Mouse (Mus musculus) yolk sac, embryonic 10.5 days (tissue): ENCODE results near the gene Scarb1.

Experiments
- DNase-seq: peaks from one replicate; pipeline ENCODE4 v3.0.0-alpha.2; 2017; ENCODE audit warnings: low spot score

The Scarb1 gene

DNA sequence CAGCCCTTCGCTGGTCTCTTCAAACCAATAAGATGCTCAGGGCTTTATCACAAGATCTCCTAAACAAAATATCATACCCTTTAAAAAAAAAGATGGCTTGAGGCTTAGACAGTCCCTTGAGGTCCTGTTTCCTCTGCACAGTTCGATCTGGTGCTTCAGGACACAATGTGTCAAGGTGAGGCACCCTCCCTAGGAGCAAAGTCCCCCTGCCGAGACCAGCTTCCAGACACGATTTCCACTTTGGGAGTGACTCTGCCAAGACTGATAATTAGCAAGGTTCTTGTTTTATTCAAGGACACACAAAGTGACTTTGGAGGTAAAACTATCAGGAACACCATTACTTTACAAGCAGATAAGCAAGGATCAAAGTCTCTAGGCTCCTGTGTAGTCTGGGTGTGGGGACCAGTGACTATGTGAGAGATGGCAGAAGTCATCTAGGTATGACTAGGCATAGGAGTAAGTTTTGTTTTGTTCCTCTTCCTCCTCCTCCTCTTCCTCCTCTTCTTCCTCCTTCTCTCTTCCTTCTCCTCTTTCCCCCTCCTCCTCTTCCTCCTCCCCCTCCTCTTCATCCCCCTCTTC, 24.0 kb upstream of the Scarb1 start:
- peak; percentile 32 for DNase-seq

DNA sequence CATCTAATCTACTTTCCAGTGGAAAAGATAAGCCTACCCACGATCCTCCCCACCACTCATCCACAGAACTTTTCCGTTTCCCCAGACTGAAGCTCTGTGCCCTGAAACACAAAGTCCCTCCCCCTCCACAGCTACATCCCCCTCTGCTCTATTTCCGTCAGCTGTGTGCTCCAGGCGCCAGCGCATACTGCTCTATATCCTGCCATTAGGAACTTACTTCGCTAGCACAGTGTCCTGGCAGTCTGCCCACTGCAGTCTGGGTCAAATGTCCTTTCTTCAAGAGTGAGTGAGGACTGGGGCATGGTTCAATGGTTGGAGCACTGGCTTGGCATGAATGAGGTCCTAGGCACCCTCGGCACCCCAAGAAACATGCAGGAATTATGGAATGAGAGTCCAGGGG, 23.0 kb upstream of the Scarb1 start:
- DNase-seq = no peak

DNA sequence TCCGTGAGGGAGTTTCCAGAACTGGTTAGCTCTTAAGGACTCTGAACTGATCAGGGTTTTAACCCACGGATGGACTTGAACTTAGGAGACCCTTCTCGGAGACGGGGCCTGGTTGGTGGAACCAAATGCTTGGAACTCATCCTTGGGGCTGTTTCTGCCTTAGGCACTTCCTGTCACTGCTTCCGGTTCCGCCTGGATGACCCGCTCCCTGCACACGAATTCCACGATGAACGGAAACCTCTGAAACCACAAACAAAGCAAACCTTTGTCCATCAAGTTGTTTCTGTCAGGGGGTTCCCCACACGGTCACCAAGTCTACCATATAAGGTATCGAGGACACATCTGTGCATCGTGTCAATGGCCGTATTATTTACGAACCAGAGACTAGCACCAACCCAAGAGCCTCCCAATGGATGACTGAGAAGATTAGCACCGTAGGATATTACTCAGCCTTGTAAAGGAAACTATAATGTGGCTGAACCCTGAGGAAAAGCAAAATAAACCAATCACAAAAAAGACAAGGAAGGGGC, 20.2 kb upstream of the Scarb1 start:
- no peak for DNase-seq

DNA sequence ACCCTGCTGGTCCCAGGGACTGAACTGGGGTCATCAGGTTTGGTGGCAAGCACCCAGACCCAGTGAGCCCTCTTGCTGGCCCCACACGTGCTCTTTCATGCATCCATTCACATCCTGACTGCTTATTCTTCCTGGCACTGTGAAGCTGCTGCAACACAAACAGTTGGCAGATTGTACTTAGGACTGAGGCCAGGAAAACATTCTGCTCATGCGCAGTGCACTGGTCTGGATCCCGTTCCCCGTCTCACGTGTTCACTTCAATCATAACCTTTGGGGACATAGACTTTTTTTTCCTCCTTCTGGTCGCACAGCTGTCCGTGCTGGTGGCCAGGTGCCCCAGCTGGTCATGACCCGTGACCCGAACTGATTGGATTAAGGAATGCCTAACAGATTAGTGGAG, 19.7 kb upstream of the Scarb1 start:
- DNase-seq = no peak

DNA sequence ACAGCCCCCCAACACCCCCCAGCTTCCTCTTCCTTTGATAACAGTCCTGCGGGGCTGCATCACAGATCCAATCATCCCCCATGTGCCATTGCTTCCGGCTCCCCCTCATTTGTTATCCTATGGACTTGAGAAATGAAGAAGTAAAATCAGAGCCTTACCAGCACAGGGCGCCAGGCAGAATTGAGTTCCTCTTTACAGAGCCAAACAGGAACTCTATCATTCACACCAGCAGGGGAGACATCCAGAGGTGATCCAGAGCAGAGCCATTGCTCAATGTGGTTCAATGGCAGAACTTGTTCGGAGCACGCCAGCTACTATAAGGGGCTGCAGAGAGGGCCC, 17.3 kb upstream of the Scarb1 start:
- DNase-seq = no peak

DNA sequence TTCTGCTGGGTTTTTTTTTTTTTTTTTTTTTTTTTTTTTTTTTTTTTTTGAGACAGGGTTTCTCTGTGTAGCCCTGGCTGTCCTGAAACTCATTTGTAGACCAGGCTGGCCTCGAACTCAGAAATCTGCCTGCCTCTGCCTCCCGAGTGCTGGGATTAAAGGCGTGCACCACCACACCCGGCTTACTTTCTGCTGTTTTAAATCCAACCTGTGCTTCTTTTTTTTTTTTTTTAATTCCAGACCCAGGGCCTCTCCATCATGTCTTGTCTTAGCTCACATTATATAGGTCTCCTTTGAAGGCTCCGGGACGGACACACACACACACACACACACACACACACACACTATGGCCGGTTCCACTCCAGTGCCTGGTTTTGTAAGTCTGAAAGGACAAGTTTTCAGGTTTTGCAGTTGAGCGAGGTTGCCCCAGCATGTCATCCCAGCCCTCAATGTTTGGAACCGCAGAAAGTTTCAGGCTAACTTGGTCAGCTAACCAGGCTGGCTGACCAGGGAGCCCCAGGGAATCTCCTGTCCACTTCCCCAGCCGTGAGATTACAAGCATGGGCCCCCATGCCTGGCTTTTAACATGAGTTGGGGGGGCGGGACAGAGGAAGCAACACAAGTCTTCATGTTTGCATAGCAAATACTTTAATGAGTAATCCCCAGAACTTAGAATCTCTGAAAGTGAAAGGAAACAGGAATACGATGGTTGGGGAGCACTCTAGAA, 16.8 kb upstream of the Scarb1 start:
- no peak for DNase-seq

DNA sequence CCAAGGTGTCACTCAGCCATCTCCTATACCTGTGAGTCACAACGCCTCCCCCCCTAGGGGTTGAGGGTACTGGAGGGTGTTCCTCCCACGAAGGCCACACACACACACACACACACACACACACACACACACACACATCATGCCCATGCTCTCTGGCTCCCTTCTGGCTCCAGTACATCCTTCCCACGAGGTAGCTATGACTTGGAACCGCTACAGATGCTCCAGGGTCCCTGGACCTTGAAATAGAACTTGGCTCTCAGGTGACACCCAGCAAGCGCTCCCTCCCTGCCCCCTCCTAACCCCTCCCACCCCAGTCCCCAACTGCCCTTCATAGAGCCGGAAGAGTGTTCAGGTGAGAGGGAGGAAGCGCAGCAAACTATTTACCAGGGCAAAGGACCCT, 14.8 kb upstream of the Scarb1 start:
- peak; percentile 52 for DNase-seq

DNA sequence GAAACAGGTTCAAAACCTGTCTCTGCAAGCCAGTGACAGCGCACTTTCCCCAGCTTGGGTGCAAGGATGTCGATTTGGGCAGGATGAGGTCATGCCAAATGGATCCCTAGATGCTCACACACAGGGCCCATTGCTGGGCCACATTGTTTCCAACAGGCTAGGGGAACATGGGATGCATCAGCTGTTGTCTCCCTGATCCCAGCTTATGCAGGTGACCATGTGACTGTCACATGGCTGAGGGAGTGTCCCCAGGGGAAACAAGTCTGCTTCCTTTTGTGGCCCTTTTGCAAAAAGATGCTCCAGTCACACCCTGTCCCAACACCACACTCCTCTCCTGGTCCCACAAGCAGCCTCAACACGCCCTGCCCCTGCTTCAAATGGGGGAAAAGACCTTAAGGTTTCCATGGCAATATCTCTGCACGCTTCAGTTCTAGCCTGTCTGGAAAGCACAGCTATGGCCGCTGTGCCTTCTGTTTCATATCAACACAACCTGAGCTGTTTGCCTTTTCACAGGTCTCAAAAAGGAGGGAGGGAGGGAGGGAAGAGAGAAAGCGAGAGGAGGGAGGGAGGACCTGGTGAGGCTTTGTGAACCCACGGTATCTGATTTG, 14.1 kb upstream of the Scarb1 start:
- DNase-seq = no peak

DNA sequence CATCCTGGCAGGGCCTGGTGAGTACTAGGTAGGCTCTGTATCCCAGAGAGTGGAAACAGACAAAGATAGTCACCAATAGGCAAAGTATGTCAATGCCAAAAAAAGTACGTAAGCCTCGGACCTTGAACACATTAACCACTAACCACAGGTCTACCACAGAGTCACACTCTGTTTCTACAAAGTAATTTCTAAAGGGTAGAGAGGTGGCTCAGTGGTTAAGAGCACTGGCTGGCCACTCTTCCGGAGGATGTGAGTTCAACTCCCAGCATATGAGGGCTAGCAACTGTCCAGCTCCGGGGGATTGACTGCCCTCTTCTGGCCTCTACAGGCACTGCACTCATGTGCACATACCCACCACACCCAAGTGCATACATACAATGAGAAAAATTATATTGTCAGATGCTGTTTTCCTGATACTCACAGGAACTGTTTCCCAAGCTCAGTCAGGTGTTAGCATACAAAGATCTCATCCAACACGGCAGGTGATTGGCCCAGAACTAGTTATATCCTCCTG, 11.9 kb upstream of the Scarb1 start:
- no peak for DNase-seq

DNA sequence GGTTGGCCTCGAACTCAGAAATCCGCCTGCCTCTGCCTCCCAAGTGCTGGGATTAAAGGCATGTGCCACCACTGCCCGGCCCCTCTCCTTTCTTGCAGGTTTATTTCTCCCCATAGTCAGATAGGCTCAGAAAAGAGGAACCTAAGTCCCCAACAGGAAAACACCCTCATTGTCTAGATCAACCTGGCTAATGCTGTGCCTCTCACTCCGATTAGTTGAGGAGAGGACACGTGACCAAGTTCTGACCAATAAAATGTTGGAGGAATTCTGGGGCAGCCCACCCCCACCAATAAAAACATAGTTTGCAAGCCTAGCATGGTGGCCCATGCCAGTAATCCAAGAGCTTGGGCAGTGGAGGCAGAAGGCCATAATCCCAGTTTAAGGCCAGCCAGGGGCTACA, 11.0 kb upstream of the Scarb1 start:
- no peak for DNase-seq

DNA sequence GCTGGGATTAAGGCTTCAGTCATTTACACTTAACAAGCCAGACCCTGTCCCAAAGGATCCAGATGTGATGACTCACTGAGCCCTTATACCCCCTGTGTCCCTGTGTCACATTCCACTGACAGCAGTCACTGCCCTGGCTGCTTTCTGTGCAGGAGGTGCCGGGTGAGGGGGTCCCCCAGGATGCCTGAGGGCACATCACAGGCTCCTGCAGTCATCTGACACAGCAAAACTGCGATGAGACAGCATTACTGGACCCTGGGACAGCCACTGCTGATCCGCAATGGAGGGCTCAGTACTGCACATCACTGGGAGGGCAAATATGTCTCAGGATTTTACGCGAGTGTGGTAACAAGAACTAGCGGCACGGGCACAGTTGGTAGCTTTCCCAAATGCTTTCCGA, 10.2 kb upstream of the Scarb1 start:
- DNase-seq = no peak

DNA sequence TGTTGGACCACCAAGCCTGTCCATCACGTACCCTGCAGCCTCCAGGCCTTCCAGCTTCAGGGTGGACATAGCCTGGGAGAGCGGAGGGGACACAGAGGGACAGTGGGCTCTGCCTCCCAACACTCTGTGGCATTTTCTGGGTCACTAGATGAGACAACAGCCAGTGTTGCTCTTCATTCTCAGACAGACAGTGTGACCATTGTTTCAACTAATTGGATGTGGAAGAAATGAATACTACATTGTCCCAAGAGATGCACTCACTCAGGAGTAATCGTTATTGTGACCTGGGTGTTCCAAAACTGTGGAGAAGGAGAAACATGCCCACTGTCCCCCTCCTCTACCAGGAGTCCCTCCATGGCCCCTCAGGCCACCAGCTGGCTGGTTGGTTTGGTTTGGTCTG, 8.5 kb upstream of the Scarb1 start:
- no peak for DNase-seq

DNA sequence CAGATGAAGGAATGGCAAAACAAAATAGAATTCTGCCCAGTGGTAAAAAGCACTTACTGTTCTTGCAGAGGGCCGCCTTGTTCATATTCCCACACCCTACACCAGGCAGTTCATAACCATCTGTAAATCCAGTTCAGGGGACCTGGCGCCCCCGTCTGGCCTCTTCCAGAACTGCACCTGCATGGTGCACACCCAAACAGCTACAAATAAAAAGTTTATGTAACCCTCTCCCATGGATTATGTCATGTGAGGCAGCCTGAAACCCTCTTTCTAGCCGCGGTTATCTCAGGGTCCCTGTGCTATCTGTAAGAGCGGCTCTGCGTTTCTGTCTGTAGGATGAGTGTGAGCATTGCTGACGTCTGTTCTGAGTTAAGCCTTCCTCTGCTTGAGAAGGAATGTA, 7.6 kb upstream of the Scarb1 start:
- DNase-seq = peak; percentile 59

DNA sequence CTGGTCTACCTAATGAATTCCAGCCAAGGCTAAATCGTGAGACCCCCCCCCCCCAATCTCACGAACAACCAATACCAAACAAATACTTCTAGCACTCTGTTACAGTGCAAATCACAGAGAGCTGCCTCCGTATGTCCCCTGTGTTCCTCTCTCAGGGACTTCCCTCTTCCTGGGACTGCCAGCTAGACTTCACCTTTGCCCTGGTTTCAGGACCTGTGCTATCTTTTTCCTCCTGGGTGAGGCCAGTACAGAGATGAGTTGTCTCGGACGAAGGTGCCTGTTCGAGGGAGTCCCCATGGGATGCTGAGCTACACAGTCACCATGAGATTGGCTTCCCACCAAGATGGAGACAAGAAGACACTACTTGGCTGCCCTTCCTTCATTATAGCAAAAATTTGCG, 7.2 kb upstream of the Scarb1 start:
- no peak for DNase-seq

DNA sequence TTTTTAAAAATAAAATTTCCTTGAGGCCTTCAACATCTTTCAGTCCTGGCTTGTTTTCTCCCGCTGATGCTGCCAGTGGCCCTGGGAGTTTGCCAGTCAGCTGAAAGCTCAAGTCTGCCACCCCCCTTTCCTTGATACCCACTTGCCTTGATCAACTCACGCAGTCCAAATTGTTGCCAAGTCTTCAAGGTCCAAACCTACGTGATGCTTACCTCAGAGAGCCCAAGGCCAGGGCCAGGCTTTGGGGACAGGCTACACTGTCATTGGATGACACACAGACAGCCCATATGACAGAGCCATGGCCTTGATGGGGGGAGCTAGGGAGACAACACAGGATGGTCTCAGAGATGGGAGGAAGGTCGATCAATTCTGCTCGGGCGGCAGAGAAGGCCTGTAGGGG, 3.4 kb upstream of the Scarb1 start:
- DNase-seq = no peak

DNA sequence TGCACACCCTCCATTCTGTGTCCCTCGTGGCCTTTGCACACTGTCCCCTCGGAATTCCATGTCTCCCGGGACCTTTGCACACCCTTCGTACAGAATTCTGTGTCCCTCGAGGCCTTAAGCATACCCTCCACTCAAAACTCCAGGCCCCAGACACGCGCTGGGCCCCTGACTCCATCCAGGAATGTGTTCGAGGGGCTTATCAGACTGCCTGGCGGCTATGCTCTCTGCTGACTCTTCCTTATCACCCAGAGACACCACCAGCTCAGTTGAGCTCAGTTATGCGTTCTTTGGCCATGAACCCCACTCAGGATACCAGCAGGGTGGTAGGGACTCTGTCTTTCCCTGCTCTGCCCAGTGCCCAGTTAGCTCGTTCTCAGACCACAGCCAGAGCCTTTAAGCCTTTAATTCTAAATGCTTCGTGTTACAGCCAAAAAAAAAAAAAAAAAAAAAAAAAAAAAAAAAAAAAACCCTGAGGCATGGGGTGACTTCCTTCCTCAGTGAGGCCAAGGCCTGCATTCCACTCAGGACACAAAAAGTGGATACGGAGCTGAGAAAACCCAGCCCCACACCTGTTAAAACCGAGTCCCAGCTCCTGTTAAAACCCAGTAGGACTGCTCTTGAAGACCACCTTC, 681 bp upstream of the Scarb1 start:
- no peak for DNase-seq

DNA sequence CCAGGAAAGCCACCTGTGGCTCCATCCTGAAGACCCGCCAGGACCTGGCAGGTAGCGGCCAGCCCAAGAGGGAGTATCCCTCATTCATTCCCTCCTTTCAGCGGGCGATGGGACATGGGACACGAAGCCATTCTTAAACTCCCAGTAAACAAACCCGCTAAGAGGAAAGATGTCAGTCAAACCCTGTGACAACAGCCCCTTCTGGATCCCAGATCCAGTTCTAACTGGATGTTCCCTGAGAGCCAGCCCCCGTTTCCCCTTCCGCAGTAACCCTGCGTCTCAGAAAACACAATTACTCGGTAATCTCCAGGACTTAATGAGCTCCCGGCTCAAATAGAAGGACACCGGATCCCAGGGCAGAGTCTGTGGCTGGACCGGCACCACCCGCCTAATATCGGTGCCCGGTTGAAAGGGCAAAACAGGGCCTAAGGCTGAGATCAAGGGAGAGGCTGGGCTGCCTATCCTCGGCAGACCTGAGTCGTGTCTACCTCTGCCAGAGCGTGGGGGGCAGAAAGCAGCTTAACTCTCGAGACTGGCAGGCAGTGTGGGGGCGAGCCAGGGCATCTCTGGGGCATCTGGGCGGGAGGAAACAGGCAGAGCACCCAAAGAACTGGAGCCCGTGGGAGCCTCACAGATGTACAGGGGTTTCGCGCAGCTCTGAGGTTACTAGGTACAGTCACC, 903 bp downstream of the Scarb1 start:
- peak; percentile 55 for DNase-seq

DNA sequence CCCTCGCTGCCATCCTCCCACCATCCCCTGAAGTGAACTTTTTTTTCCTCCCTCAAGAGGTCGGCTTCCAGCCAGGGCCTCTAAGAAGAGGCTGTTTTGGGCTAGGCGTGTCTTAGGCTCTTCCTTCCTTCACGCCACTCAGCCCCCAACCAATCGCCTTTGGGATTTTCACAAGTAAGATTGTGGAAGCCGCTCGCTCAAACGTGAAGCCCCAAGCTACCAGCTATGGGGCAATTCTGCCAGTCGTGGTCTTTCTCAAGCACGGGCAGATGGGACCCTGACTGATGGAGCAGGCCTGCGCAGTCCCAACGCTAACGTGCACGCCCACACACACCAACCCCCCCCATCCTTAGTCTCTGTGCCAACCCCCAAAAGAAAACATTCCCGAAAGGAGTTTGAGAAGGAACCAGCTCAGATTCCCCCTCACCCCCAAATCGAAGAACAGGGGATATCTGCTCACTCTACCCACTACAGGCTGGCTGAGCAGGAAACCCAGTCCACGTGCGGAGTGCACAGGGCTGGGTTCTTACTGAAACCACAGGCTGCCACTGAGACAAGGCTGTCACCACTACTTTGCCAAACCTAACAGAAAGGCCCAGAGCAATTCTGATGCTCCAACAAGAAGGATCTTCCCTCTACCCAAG, 1.7 kb downstream of the Scarb1 start:
- peak; percentile 68 for DNase-seq

DNA sequence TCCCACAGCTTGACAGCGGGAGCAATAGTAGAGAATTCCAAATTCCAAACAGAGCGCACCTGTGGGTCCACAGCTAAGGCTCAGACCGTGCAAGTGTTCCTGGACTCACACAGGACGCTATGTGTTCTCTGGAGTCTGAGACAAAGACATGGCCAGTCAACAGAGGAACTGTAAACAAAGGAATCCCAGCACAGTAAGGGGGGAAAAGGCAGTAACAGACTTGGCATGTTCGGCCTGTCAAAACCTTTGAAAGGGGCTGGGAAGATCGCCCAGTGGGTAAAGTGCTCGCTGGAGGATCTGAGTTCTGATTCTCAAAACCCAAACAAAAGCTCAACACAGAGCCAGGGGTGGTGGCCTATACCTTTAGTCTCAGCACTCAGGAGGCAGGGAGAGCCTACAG, 3.4 kb downstream of the Scarb1 start:
- no peak for DNase-seq

DNA sequence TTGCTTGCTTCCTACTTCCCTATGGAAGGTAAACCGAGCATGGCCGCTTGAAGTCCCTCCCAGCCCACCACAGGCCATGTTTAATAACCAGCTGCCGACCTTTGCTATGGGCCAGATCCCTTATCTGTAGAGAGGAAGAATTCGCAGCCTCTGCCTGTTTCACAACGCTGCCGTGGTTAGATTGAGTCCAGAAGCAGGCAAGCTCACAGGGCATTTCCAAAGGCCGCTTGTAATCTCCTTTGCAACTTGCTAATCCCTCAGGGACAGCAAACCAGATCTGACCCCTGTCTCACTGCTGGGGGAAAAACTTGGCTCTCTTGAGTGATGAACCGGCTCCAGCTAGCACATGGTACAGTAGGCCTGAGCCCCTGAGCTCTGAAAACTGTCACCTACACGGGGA, 3.9 kb downstream of the Scarb1 start:
- peak; percentile 90 for DNase-seq

DNA sequence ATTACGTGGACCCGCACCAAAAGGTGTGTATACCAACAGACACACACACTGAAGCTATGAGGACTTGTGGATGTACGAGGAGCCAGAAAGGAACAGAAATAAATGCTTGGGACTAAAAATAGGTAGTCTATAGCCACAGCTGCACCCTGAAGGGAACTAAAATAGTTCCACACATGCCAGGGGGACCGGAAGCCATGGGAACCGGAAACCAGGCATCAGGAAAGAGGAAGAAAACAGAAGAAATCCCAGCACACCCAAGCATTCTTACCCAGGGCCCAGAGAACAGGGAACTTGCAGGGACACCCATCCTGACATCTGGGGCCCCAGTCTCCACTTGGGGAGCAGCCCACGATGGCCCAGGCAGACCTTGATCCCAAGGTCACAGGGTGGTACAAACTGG, 7.9 kb downstream of the Scarb1 start:
- no peak for DNase-seq

DNA sequence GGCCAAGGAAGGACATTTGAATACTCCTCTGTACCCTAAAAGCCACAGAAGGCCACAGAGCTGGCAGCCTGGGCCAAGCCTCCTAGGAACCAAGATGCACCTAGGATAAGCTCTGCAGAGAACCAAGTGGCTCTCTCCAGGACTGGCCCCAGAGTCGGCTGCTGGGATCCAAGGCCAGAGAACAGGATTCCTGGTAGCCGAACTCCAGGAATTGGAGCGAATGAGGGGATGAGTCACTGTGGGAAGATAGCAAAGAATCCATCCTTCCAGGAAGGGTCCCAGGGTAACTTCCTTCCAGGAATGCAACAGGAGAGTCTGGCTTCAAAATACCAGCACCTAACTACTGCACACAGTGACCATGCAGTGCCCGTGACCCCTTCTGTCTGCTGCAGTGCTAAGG, 8.6 kb downstream of the Scarb1 start:
- DNase-seq = peak; percentile 64
